Mouse (Mus musculus) spleen, adult 2 months (tissue): ENCODE data around the gene Mia2. TPM values are rescaled to one million over a fixed set of nuclear protein-coding genes. Genes with fewer than 3 reads are reported as not detected.

Source experiments
- DNase-seq, 2 experiments: peaks; one replicate each; pipeline versions ENCODE4 v3.0.0 to v3.0.0-alpha.2; 2012 to 2021; ENCODE audit warnings: low spot score in 2 of 2, low read depth in 1 of 2
- H3K27ac ChIP-seq: fragments of 200-500 bp; 2 replicates; pipeline ENCODE4 v1.5.1; 2012; ENCODE audit warnings: low read length, inconsistent platforms; ENCODE audit not compliant: insufficient read depth
- H3K27me3 ChIP-seq: fragments of 200-500 bp; 2 replicates; pipeline ENCODE4 v1.6.1; 2012; ENCODE audit warnings: mild to moderate bottlenecking, moderate library complexity, low read length, inconsistent platforms; ENCODE audit not compliant: control insufficient read depth, insufficient read depth
- H3K36me3 ChIP-seq: fragments of 200-500 bp; 2 replicates; pipeline ENCODE4 v1.6.1; 2012; ENCODE audit warnings: mild to moderate bottlenecking, low read length, inconsistent platforms; ENCODE audit not compliant: control insufficient read depth, insufficient read depth
- H3K4me1 ChIP-seq: fragments of 200-500 bp; 2 replicates; pipeline ENCODE4 v1.6.1; 2011; ENCODE audit warnings: inconsistent platforms; ENCODE audit not compliant: control insufficient read depth, insufficient read depth, insufficient read length
- H3K4me3 ChIP-seq: fragments of 200-500 bp; 2 replicates; pipeline ENCODE4 v1.5.1; 2011; ENCODE audit warnings: mild to moderate bottlenecking, inconsistent platforms; ENCODE audit not compliant: insufficient read depth, insufficient read length; ENCODE audit errors: extremely low read depth
- CTCF ChIP-seq: fragments of 200-500 bp; IDR thresholded peaks from 2 replicates; pipeline ENCODE4 v1.5.1; 2011; ENCODE audit warnings: mild to moderate bottlenecking, inconsistent platforms; ENCODE audit not compliant: insufficient read depth, insufficient read length, insufficient replicate concordance; ENCODE audit errors: extremely low read depth
- POLR2A ChIP-seq: fragments of 200-500 bp; IDR thresholded peaks from 2 replicates; pipeline ENCODE4 v1.6.1; 2011; ENCODE audit warnings: low read depth, low read length, inconsistent platforms
- WGBS: fragments of 180-500 bp; shearing (Covaris S2); methylation state at CpG from one replicate; pipeline ENCODE4 v1.1.7; 2018; 5-methylcytosine and 5-hydroxymethylcytosine counted together
- polyA plus RNA-seq: library from polyadenylated mRNA; depleted of rRNA; stranded (reverse); fragments of >200 nt; gene quantifications from 2 replicates; pipeline ENCODE4 v1.2.3, GENCODE M21; 2012

The Mia2 gene
- polyA plus RNA-seq, 1 experiment: 16.5 TPM

GRCm38 (mm10) chr12:59125426-59125825 lies 29.8 kb downstream of the Mia2 start:
- WGBS: 64% methylated on average over 2 of the region's 2 CpGs
- no peaks in the 10 kb centered on the region for H3K27me3 ChIP-seq
- H3K27ac ChIP-seq: no peak overlapping the region
- DNase-seq: no peak
- H3K36me3 ChIP-seq: no peaks in the 10 kb centered on the region
- TF ChIP-seq CTCF (no peak), POLR2A (no peak)
- no peak overlapping the region for H3K4me3 ChIP-seq
- H3K4me1 ChIP-seq: peaks cover 6% of the 10 kb centered on the region

GRCm38 (mm10) chr12:59128501-59128900 lies 32.9 kb downstream of the Mia2 start:
- no peak for DNase-seq
- Histone ChIP-seq H3K4me1 (peaks cover 14% of the 10 kb centered on the region), H3K27ac (no peak overlapping the region), H3K4me3 (no peak overlapping the region), H3K36me3 (no peaks in the 10 kb centered on the region), H3K27me3 (no peaks in the 10 kb centered on the region)
- 88% methylated on average over 10 of the region's 10 CpGs for WGBS
- TF ChIP-seq CTCF (no peak), POLR2A (no peak)

GRCm38 (mm10) chr12:59129038-59129437 lies 33.4 kb downstream of the Mia2 start:
- no peak overlapping the region for H3K27ac ChIP-seq
- no peak for DNase-seq
- H3K36me3 ChIP-seq: no peaks in the 10 kb centered on the region
- no peak overlapping the region for H3K4me3 ChIP-seq
- WGBS: 62% methylated on average over 7 of the region's 7 CpGs
- no peaks in the 10 kb centered on the region for H3K27me3 ChIP-seq
- TF ChIP-seq POLR2A: no peak
- no peak for TF ChIP-seq CTCF
- peaks cover 16% of the 10 kb centered on the region for H3K4me1 ChIP-seq

- no peak for TF ChIP-seq POLR2A
- no peak for TF ChIP-seq CTCF
- no peaks in the 10 kb centered on the region for H3K27me3 ChIP-seq
- H3K4me1 ChIP-seq: peaks cover 19% of the 10 kb centered on the region
- no peak for DNase-seq
- WGBS: 23% methylated on average over 6 of the region's 6 CpGs
- H3K36me3 ChIP-seq: no peaks in the 10 kb centered on the region
- H3K4me3 ChIP-seq: 0 out of 2 replicates have a peak overlapping the region, but pooled peaks have one; percentile 5
- no peak overlapping the region; the same call in 1 of the 2 replicates for H3K27ac ChIP-seq
Observed at GRCm38 (mm10) chr12:59129592-59129991, 34.0 kb downstream of the Mia2 start.

GRCm38 (mm10) chr12:59130249-59130648 lies 34.6 kb downstream of the Mia2 start:
- no peak for TF ChIP-seq CTCF
- no peak; the same call in 1 of the 2 replicates for TF ChIP-seq POLR2A
- peak overlapping the region; percentile 98 for H3K27ac ChIP-seq
- WGBS: 2% methylated on average over 3 of the region's 3 CpGs
- H3K4me3 ChIP-seq: peak overlapping the region; percentile 28
- H3K36me3 ChIP-seq: no peaks in the 10 kb centered on the region
- peaks cover 19% of the 10 kb centered on the region for H3K4me1 ChIP-seq
- peak; percentile 19 to 37 for DNase-seq
- H3K27me3 ChIP-seq: no peaks in the 10 kb centered on the region

GRCm38 (mm10) chr12:59130651-59131577 lies 35.3 kb downstream of the Mia2 start:
- no peaks in the 10 kb centered on the region for H3K27me3 ChIP-seq
- peak; percentile 82 to 87 for DNase-seq
- TF ChIP-seq CTCF (no peak), POLR2A (peak; percentile 69)
- peak overlapping the region; percentile 89 for H3K4me3 ChIP-seq
- peaks cover 19% of the 10 kb centered on the region for H3K4me1 ChIP-seq
- no peaks in the 10 kb centered on the region for H3K36me3 ChIP-seq
- peak overlapping the region; percentile 98 for H3K27ac ChIP-seq
- under 1% methylated on average over 94 of the region's 100 CpGs for WGBS

GRCm38 (mm10) chr12:59131578-59131946 lies 36.0 kb downstream of the Mia2 start:
- Histone ChIP-seq H3K4me3 (peak overlapping the region; percentile 89), H3K4me1 (peaks cover 19% of the 10 kb centered on the region), H3K27me3 (no peaks in the 10 kb centered on the region), H3K36me3 (peaks cover 2% of the 10 kb centered on the region; the same call in 1 of the 2 replicates), H3K27ac (peak overlapping the region; percentile 96)
- under 1% methylated on average over 30 of the region's 30 CpGs for WGBS
- peak in 1 of 2 experiments; percentile 33 for DNase-seq
- no peak for TF ChIP-seq CTCF
- no peak for TF ChIP-seq POLR2A
